Mouse (Mus musculus): ENCODE data around the gene Fbxl7.

Fbxl7 gene

DNA sequence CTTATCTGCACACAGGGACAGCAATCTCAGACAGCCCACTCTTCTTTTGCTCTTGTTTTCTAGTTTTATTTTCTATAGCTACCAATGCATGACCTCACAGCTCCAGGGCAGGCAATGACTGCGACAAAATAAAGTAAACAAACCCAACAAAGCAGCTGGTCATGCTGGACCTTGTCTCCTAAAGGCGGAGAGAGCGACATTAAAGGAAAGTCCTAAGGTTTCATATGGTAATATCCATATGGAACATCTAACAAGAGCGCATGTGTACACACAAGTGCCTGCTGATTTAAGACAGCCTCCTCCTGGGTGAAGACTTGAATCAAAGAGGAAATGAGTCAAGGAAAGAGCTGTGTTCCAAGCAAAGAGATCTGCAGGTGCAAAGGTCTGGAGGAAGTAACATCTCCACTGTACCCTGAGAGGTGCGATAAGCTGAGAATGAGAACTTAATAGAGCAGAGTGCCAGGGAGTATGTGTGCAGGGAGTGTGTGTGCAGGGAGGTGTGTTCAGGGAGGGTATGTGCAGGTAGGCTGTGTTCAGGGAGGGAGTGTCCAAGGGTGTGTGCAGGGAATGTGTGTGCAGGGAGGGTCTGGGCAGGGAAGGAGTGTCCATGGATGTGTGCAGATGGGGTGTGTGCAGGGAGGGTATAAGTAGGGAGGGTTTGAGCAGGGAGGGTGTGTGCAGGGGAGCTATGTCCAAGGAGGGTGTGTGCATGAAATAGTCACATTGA is 193.3 kb downstream of the Fbxl7 start:
- DNase-seq (ENCODE audit: low spot score): no peak

- no peak for DNase-seq (ENCODE audit: low spot score)
Measured at GRCm38 (mm10) chr15:26693075-26693474, 202.3 kb downstream of the Fbxl7 start.

GRCm38 (mm10) chr15:26688472-26689104 is 206.8 kb downstream of the Fbxl7 start:
- no peak for DNase-seq (ENCODE audit: low spot score)

GRCm38 (mm10) chr15:26687729-26688128 is 207.7 kb downstream of the Fbxl7 start:
- DNase-seq (ENCODE audit: low spot score): no peak

DNA sequence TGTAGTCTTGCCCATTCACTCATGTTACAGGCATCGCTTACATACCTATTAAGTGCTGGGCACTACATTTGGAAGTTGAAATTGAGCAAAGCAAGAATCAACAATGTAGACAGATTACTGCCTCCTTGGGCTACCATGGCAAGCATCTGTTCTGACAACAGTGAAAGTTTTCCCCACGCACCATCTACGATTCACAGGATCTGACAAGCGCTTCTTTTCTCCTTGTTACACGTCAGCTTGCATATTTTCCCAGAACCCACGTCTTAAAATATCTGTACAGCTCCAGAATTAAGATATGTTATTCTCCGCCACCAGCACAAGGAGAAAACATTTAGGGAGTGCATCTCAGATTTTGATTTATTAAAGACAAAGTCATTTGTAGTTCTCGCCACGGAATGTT is 213.1 kb downstream of the Fbxl7 start:
- no peak for DNase-seq (ENCODE audit: low spot score)

GRCm38 (mm10) chr15:26673239-26673859 is 222.0 kb downstream of the Fbxl7 start:
- DNase-seq (ENCODE audit: low spot score): peak; percentile 7

GRCm38 (mm10) chr15:26654988-26655387 is 240.4 kb downstream of the Fbxl7 start:
- DNase-seq (ENCODE audit: low spot score): no peak

GRCm38 (mm10) chr15:26642563-26642962 is 252.8 kb downstream of the Fbxl7 start:
- no peak for DNase-seq (ENCODE audit: low spot score)

DNA sequence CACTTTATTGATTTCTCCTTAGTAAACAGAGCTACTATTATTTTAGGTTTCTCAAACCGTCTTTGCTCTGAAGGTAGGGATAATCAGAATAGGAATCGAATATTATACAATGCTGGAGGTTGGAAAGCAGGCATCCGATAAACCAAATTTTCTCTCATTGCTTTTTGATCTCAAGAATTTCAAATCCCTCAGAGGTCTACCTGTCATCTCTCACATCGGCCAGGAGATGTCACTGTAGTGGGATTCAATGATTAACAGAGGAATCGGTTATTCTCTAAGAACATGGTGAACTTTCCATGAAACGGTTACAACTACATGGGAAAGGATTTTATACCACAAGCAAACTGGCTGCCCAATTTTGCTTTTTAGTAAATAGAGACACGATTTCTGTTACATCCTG is 255.7 kb downstream of the Fbxl7 start:
- DNase-seq (ENCODE audit: low spot score): no peak

DNA sequence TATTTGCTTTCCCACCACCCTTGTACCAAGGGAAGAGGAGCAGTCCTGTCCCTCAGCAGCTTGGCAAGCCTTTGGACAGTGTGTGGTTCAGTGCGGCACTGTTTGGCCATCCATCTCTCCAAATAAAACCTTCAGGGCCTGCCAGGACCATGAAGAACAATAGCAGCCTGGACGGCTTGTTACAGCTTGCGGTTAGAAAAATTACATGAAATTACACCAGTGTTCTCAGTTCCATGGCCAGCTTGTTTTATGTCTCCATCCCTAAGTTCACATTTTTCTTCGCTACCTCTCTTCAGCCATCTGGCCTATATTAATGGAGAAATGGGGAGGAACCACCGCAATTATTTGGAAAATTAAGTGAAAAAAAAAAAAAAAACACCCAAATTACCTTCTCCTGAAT is 259.8 kb downstream of the Fbxl7 start:
- DNase-seq (ENCODE audit: low spot score): no peak

DNA sequence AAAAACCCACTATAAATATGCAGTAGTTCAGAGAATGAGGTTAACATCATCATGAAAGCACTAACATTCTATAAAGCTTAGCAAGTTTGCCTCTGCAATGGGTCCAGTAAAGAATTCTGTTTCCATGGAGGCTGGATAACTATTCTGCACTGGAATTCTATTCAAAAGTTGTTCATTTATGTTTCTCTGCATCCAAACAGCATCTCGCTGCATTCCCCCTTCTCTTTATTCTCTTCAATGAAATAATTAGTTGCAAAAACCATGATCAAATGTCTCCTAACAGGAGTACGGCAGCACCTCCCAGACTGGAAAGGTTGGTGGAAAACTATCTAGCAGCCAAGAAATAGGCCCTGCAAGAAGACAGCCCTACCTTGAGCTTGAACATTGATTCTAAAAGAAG is 267.2 kb downstream of the Fbxl7 start:
- no peak for DNase-seq (ENCODE audit: low spot score)

DNA sequence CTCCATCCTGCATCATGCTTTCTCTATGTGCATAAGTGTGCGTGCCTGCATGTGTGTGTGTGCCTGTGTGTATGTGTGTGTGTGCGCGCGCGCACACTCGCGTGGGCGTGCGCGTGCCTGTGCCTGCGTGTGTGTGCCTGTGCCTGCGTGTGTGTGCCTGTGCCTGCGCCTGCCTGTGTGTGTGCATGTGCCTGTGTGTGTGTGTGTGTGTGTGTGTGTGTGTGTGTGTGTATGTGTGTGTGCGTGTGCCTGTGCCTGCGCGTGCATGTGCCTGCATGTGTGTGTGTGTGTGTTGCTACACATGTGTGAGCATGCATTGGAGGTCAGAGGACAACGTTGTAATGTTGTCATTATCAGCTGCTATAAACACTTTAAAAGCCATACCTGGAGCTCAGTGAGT is 272.1 kb downstream of the Fbxl7 start:
- no peak for DNase-seq (ENCODE audit: low spot score)

GRCm38 (mm10) chr15:26620279-26620678 is 275.1 kb downstream of the Fbxl7 start:
- peak; percentile 56 for DNase-seq (ENCODE audit: low spot score)

GRCm38 (mm10) chr15:26619221-26619620 is 276.2 kb downstream of the Fbxl7 start:
- DNase-seq (ENCODE audit: low spot score): peak; percentile 32

GRCm38 (mm10) chr15:26596239-26596638 is 299.1 kb downstream of the Fbxl7 start:
- no peak for DNase-seq (ENCODE audit: low spot score)

DNA sequence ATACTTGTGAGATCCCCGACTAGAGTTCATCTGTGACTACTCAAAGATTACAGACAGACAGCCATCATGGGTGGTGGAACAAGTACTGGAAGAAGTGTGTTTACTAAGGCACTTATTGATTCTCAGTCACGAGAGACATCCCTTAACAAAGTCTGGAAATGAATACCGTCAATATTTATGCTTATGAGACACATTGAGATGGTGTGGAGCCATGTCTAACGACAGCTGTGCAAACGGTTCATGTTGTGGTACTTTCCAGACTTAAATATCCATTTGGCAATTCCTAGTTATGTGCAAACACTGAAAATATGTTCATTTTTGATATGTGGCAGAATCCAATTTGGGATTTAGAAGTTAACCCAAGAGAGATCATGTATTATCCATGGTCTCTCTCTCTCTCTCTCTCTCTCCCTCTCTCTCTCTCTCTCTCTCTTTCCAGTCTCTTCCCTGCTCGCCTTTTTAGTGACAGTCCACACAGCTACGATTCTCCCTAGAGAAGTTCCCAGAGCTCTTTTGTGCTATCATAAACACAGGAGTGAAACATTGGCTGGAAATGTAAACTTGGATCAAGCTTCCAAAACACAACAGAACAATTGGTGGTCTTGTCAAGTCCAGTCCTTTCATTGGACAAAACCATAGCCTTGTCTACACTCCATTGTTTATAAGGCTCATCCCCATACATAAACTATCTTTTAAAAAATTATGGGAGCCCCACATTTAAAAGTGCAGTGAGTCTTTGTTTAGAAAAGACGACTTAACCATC is 315.3 kb downstream of the Fbxl7 start:
- no peak for DNase-seq (ENCODE audit: low spot score)

DNA sequence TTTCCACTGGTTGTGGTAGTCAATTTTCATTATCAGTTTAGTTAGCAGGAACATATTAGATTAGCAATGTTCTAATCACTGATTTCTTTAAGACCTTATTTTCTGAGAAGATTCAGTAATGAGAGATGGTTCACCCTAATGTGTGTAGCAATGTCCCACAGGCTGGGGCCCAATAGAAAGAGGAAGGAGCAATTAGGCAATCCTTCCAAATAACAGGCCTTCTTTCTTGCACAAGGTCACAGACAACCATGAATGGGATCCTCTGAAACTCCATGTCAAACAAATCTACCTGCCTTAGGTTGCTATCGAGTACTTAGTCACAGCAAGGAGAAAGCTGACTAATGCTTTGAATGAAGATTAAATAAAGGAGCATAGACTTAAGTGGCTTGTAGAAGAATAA is 316.9 kb downstream of the Fbxl7 start:
- no peak for DNase-seq (ENCODE audit: low spot score)

- DNase-seq (ENCODE audit: low spot score): no peak
Measured at GRCm38 (mm10) chr15:26566076-26566475, 329.3 kb downstream of the Fbxl7 start.

- DNase-seq (ENCODE audit: low spot score): no peak
Measured at GRCm38 (mm10) chr15:26553620-26554019, 341.8 kb downstream of the Fbxl7 start.

- DNase-seq (ENCODE audit: low spot score): no peak
Measured at GRCm38 (mm10) chr15:26533997-26534700, 361.2 kb downstream of the Fbxl7 start.

DNA sequence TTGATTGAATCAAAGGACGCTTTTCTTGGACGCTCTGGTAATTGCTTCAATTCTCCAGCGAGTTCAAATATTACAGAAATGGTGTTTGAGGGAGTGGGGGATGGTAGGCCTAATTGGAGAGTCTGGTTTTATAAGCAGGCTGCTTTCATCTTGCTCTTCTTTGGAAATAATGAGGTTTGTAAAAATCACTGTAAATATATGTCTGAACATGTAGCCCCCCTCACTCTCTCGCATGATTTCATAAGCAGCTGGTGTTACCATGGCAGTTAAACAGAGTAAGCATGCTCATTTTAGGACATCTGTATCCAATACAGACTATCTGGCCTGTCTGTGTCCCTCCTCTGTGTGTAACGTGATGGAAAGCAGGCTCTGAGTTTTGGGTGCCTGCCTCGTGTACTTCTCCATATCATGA is 376.2 kb downstream of the Fbxl7 start:
- no peak for DNase-seq (ENCODE audit: low spot score)

- no peak for DNase-seq (ENCODE audit: low spot score)
Measured at GRCm38 (mm10) chr15:26501024-26501423, 394.4 kb downstream of the Fbxl7 start.
